Mouse (Mus musculus): ENCODE results near the gene Stx17. TPM values are rescaled to one million over a fixed set of nuclear protein-coding genes. Genes with fewer than 3 reads are reported as not detected.
A peak's percentile ranks its signal among the peaks of the same experiment; 100 is the strongest.

The Stx17 gene
- 10 to 100 TPM; 18.2 to 19.2 TPM for total RNA-seq (2021)
- long read RNA-seq, full-length matches to known transcripts: 5 of 8 reads
- long read RNA-seq, partial matches to known transcripts: 0 of 8 reads
- long read RNA-seq, other reads (novel, unspliced or antisense): 3 of 8 reads

- peak; percentile 74 to 91 for DNase-seq (ENCODE audit: low spot score in 2 of 2)
Observed at GRCm38 (mm10) chr4:48124773-48125469, at the start of gene Stx17. Gene Stx17, plus strand, starts transcription at chr4:48124915.

GRCm38 (mm10) chr4:48076693-48077471 lies 47.8 kb upstream of the Stx17 start:
- no peak for DNase-seq (ENCODE audit: low spot score in 2 of 2)

GRCm38 (mm10) chr4:48078213-48078612 lies 46.5 kb upstream of the Stx17 start:
- no peak for DNase-seq (ENCODE audit: low spot score in 2 of 2)

GRCm38 (mm10) chr4:48079285-48080039 lies 45.3 kb upstream of the Stx17 start:
- no peak for DNase-seq (ENCODE audit: low spot score in 2 of 2)

- no peak for DNase-seq (ENCODE audit: low spot score in 2 of 2)
Observed at GRCm38 (mm10) chr4:48083452-48083851, 41.3 kb upstream of the Stx17 start.

GRCm38 (mm10) chr4:48086609-48087008 lies 38.1 kb upstream of the Stx17 start:
- DNase-seq (ENCODE audit: low spot score in 2 of 2): no peak

- no peak for DNase-seq (ENCODE audit: low spot score in 2 of 2)
Observed at GRCm38 (mm10) chr4:48087497-48087896, 37.2 kb upstream of the Stx17 start.

GRCm38 (mm10) chr4:48093221-48093620 lies 31.5 kb upstream of the Stx17 start:
- DNase-seq (ENCODE audit: low spot score in 2 of 2): no peak

- no peak for DNase-seq (ENCODE audit: low spot score in 2 of 2)
Observed at GRCm38 (mm10) chr4:48100217-48100616, 24.5 kb upstream of the Stx17 start.

- no peak for DNase-seq (ENCODE audit: low spot score in 2 of 2)
Observed at GRCm38 (mm10) chr4:48101981-48102380, 22.7 kb upstream of the Stx17 start.

GRCm38 (mm10) chr4:48105387-48105786 lies 19.3 kb upstream of the Stx17 start:
- peak in 1 of 2 experiments; percentile 26 for DNase-seq (ENCODE audit: low spot score in 2 of 2)

GRCm38 (mm10) chr4:48107086-48107485 lies 17.6 kb upstream of the Stx17 start:
- DNase-seq (ENCODE audit: low spot score in 2 of 2): no peak

GRCm38 (mm10) chr4:48108591-48108990 lies 16.1 kb upstream of the Stx17 start:
- no peak for DNase-seq (ENCODE audit: low spot score in 2 of 2)

GRCm38 (mm10) chr4:48110331-48110730 lies 14.4 kb upstream of the Stx17 start:
- no peak for DNase-seq (ENCODE audit: low spot score in 2 of 2)

- DNase-seq (ENCODE audit: low spot score in 2 of 2): peak in 1 of 2 experiments; percentile 14
Observed at GRCm38 (mm10) chr4:48116191-48116590, 8.5 kb upstream of the Stx17 start.

- no peak for DNase-seq (ENCODE audit: low spot score in 2 of 2)
Observed at GRCm38 (mm10) chr4:48124416-48124772, 321 bp upstream of the Stx17 start.

- no peak for DNase-seq (ENCODE audit: low spot score in 2 of 2)
Observed at GRCm38 (mm10) chr4:48130314-48130713, 5.6 kb downstream of the Stx17 start.

- DNase-seq (ENCODE audit: low spot score in 2 of 2): no peak
Observed at GRCm38 (mm10) chr4:48131606-48132005, 6.9 kb downstream of the Stx17 start.

- no peak for DNase-seq (ENCODE audit: low spot score in 2 of 2)
Observed at GRCm38 (mm10) chr4:48132721-48133120, 8.0 kb downstream of the Stx17 start.

- no peak for DNase-seq (ENCODE audit: low spot score in 2 of 2)
Observed at GRCm38 (mm10) chr4:48149492-48149891, 24.8 kb downstream of the Stx17 start.

- peak; percentile 11 to 72 for DNase-seq (ENCODE audit: low spot score in 2 of 2)
Observed at GRCm38 (mm10) chr4:48153229-48153628, 28.5 kb downstream of the Stx17 start.

- DNase-seq (ENCODE audit: low spot score in 2 of 2): no peak
Observed at GRCm38 (mm10) chr4:48155864-48156263, 31.1 kb downstream of the Stx17 start.

Data from layer of hippocampus, adult 18-20 months (tissue).